Mouse (Mus musculus) hematopoietic stem cell, adult 5-6 weeks (primary cell): Measurements from ENCODE around the gene Scml4. TPM values are rescaled to one million over a fixed set of nuclear protein-coding genes. Genes with fewer than 3 reads are reported as not detected.

Source experiments
- ATAC-seq, 2 experiments: fragments of 125-278 bp in 1 of 2; replicated peaks in 1 of 2; 2 replicates each; pipeline ENCODE4 v1.8.0; 2016 to 2017; ENCODE audit warnings: inconsistent platforms in 2 of 2, mild to moderate bottlenecking in 2 of 2, moderate number of reproducible peaks in 2 of 2, low read depth in 1 of 2, moderate TSS enrichment in 1 of 2; ENCODE audit not compliant: low FRiP score in 2 of 2, poor library complexity in 2 of 2, severe bottlenecking in 2 of 2, insufficient read depth in 1 of 2, low TSS enrichment in 1 of 2
- total RNA-seq: library from RNA; stranded (forward); fragments of 172-1452, 232-1000 nt; gene quantifications from 2 replicates; pipeline ENCODE4 v1.2.3, GENCODE M21; 2017

The Scml4 gene
- total RNA-seq, 1 experiment from 2014 or later = 5.8 TPM

GRCm38 (mm10) chr10:42995484-42995895, 135.3 kb downstream of the Scml4 start:
- no peak for ATAC-seq

GRCm38 (mm10) chr10:42997278-42997677, 137.1 kb downstream of the Scml4 start:
- ATAC-seq = no peak

- ATAC-seq = no peak
Measured at GRCm38 (mm10) chr10:42999324-42999723, 139.2 kb downstream of the Scml4 start.

- no peak for ATAC-seq
Measured at GRCm38 (mm10) chr10:43001433-43001832, 141.3 kb downstream of the Scml4 start.

- ATAC-seq = no peak
Measured at GRCm38 (mm10) chr10:43002066-43002678, 142.0 kb downstream of the Scml4 start.

GRCm38 (mm10) chr10:43002721-43003465, 142.7 kb downstream of the Scml4 start:
- no peak for ATAC-seq

GRCm38 (mm10) chr10:43003466-43003757, 143.2 kb downstream of the Scml4 start:
- ATAC-seq = no peak

- ATAC-seq = no peak
Measured at GRCm38 (mm10) chr10:43004174-43004734, 144.1 kb downstream of the Scml4 start.

- no peak for ATAC-seq
Measured at GRCm38 (mm10) chr10:43005031-43005430, 144.9 kb downstream of the Scml4 start.

GRCm38 (mm10) chr10:43005677-43006076, 145.5 kb downstream of the Scml4 start:
- no peak for ATAC-seq

- ATAC-seq = no peak
Measured at GRCm38 (mm10) chr10:43006534-43006933, 146.4 kb downstream of the Scml4 start.

- ATAC-seq = no peak
Measured at GRCm38 (mm10) chr10:43008116-43008515, 147.9 kb downstream of the Scml4 start.

Other genes starting within 250 kb of the Scml4 start
- gene Sec63, start 98.9 kb upstream of the Scml4 start, total RNA-seq = 55.8 and 59.9 TPM in 2 replicates